Mouse (Mus musculus): Measurements from ENCODE around the gene Rasgef1b.

GRCm38 (mm10) chr5:99274119-99274563 is 454.7 kb downstream of the Rasgef1b start:
- TF ChIP-seq CTCF (IDR thresholded peaks at IDR 0.05) (no peak), EP300 (IDR thresholded peaks at IDR 0.05) (no peak)

Measured in lung, postnatal 0 days (tissue).